Mouse (Mus musculus): Measurements from ENCODE around the gene Spock1. TPM values are rescaled to one million over a fixed set of nuclear protein-coding genes. Genes with fewer than 3 reads are reported as not detected.

Gene Spock1
- total and polyA plus RNA-seq, 3 experiments = not detected

GRCm38 (mm10) chr13:57459978-57460377 lies 448.2 kb downstream of the Spock1 start:
- dilution Hi-C loops (cut with MboI; ENCODE audit: extremely low pct_ligation_motif_present, extremely low pct_unique_long_range_greater_than_20kb, low sequenced_read_pairs) (no loop called here), in situ Hi-C loops (cut with MboI; ENCODE audit: low pct_ligation_motif_present, low pct_unique_long_range_greater_than_20kb, low sequenced_read_pairs) (no loop called here)
- H3K4me3 ChIP-seq (replicated peaks in 1 of 3; ENCODE audit: low read depth in 2 of 3, low read length in 2 of 3, poor library complexity in 1 of 3) = no peak overlapping the region
- no peak overlapping the region for H3K27ac ChIP-seq (ENCODE audit: insufficient read depth, low read depth)
- H3K4me1 ChIP-seq (ENCODE audit: control insufficient read depth in 1 of 2, insufficient read depth in 2 of 2) = no peaks in the 10 kb centered on the region
- TF ChIP-seq NRF1 (IDR thresholded peaks at IDR 0.05; ENCODE audit: low read depth, low read length) = no peak
- no peak for DNase-seq (ENCODE audit: extremely low read depth)
- no peak overlapping the region for H3K4me2 ChIP-seq (ENCODE audit: insufficient read depth, low read depth, poor library complexity, severe bottlenecking)
- H3K9ac ChIP-seq (ENCODE audit: insufficient read depth, low read depth) = no peak overlapping the region
- H3K9me3 ChIP-seq (replicated peaks; ENCODE audit: low read length) = peaks cover 72% of the 10 kb centered on the region
- no peaks in the 10 kb centered on the region for H3K79me2 ChIP-seq (replicated peaks; ENCODE audit: control insufficient read depth, extremely low read depth, insufficient read depth, poor library complexity, severe bottlenecking)
- H3K36me3 ChIP-seq (replicated peaks in 1 of 2; ENCODE audit: control insufficient read depth in 1 of 2, insufficient read depth in 1 of 2, low read length in 1 of 2) = no peaks in the 10 kb centered on the region
- H3K27me3 ChIP-seq (replicated peaks) = no peaks in the 10 kb centered on the region

DNA sequence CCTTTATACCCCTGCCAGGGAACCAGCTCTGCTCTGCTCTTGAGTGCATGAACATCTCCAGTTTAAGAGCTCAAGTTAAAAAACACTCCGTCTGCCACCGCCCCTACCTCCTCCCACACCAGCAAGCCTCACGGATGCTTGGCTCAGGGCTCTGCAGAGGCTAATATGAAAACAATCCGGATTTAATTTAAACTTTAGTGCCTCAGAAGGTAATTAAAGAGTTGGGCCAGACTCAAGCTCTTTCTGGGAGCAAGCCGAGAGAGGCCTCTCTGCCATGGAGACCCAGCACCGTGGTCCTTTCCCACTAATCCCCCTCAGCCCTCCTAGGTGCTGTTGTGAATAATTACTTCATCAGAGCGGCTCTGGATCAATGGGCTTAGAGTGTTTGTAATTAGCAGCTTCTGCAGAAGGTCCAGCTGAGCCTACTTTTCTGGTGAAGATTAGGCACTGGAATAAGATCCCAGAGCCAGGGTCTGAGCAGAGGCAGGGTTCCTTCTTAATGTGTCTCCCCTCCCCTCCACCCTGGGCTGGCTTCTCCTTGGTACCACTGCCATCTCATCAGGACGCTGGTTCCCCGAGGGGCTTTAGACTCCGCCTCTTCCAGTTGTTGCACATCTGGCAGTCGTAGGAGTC lies 457.8 kb downstream of the Spock1 start:
- Histone ChIP-seq H3K4me3 (replicated peaks in 1 of 3; ENCODE audit: low read depth in 2 of 3, low read length in 2 of 3, poor library complexity in 1 of 3) (no peak overlapping the region), H3K9me3 (replicated peaks; ENCODE audit: low read length) (peaks cover 83% of the 10 kb centered on the region), H3K4me2 (ENCODE audit: insufficient read depth, low read depth, poor library complexity, severe bottlenecking) (no peak overlapping the region), H3K27ac (ENCODE audit: insufficient read depth, low read depth) (no peak overlapping the region), H3K4me1 (ENCODE audit: control insufficient read depth in 1 of 2, insufficient read depth in 2 of 2) (no peaks in the 10 kb centered on the region), H3K27me3 (replicated peaks) (no peaks in the 10 kb centered on the region), H3K36me3 (replicated peaks in 1 of 2; ENCODE audit: control insufficient read depth in 1 of 2, insufficient read depth in 1 of 2, low read length in 1 of 2) (no peaks in the 10 kb centered on the region), H3K79me2 (replicated peaks; ENCODE audit: control insufficient read depth, extremely low read depth, insufficient read depth, poor library complexity, severe bottlenecking) (no peaks in the 10 kb centered on the region), H3K9ac (ENCODE audit: insufficient read depth, low read depth) (no peak overlapping the region)
- no peak for DNase-seq (ENCODE audit: extremely low read depth)
- TF ChIP-seq ELF1 (IDR thresholded peaks at IDR 0.05; ENCODE audit: low read depth, low read length) (no peak), RCOR1 (conservative IDR thresholded peaks at IDR 0.05; ENCODE audit: low read depth, low read length) (no peak), ETS1 (conservative IDR thresholded peaks at IDR 0.05; ENCODE audit: low read depth, low read length) (no peak), TBP (conservative IDR thresholded peaks at IDR 0.05; ENCODE audit: low read depth, low read length) (no peak), SIN3A (IDR thresholded peaks at IDR 0.05; ENCODE audit: low read length) (no peak)
- dilution Hi-C loops (cut with MboI; ENCODE audit: extremely low pct_ligation_motif_present, extremely low pct_unique_long_range_greater_than_20kb, low sequenced_read_pairs) (no loop called here), in situ Hi-C loops (cut with MboI; ENCODE audit: low pct_ligation_motif_present, low pct_unique_long_range_greater_than_20kb, low sequenced_read_pairs) (no loop called here)

GRCm38 (mm10) chr13:57448906-57449305 lies 459.2 kb downstream of the Spock1 start:
- no peak overlapping the region for H3K9ac ChIP-seq (ENCODE audit: insufficient read depth, low read depth)
- H3K4me1 ChIP-seq (ENCODE audit: control insufficient read depth in 1 of 2, insufficient read depth in 2 of 2) = no peaks in the 10 kb centered on the region
- H3K27ac ChIP-seq (ENCODE audit: insufficient read depth, low read depth) = no peak overlapping the region
- H3K27me3 ChIP-seq (replicated peaks) = no peaks in the 10 kb centered on the region
- no peak overlapping the region for H3K4me3 ChIP-seq (replicated peaks in 1 of 3; ENCODE audit: low read depth in 2 of 3, low read length in 2 of 3, poor library complexity in 1 of 3)
- DNase-seq (ENCODE audit: extremely low read depth) = no peak
- no peak overlapping the region for H3K4me2 ChIP-seq (ENCODE audit: insufficient read depth, low read depth, poor library complexity, severe bottlenecking)
- dilution Hi-C loops (cut with MboI; ENCODE audit: extremely low pct_ligation_motif_present, extremely low pct_unique_long_range_greater_than_20kb, low sequenced_read_pairs) (no loop called here), in situ Hi-C loops (cut with MboI; ENCODE audit: low pct_ligation_motif_present, low pct_unique_long_range_greater_than_20kb, low sequenced_read_pairs) (no loop called here)
- no peaks in the 10 kb centered on the region for H3K79me2 ChIP-seq (replicated peaks; ENCODE audit: control insufficient read depth, extremely low read depth, insufficient read depth, poor library complexity, severe bottlenecking)
- peaks cover 86% of the 10 kb centered on the region for H3K9me3 ChIP-seq (replicated peaks; ENCODE audit: low read length)
- TF ChIP-seq ZMIZ1 (IDR thresholded peaks at IDR 0.05; ENCODE audit: low read depth, low read length) (no peak), TCF12 (IDR thresholded peaks at IDR 0.05; ENCODE audit: low read depth, low read length) (no peak)
- H3K36me3 ChIP-seq (replicated peaks in 1 of 2; ENCODE audit: control insufficient read depth in 1 of 2, insufficient read depth in 1 of 2, low read length in 1 of 2) = no peaks in the 10 kb centered on the region
